Mouse (Mus musculus): ENCODE measurements around the gene Gtf2i.

DNA sequence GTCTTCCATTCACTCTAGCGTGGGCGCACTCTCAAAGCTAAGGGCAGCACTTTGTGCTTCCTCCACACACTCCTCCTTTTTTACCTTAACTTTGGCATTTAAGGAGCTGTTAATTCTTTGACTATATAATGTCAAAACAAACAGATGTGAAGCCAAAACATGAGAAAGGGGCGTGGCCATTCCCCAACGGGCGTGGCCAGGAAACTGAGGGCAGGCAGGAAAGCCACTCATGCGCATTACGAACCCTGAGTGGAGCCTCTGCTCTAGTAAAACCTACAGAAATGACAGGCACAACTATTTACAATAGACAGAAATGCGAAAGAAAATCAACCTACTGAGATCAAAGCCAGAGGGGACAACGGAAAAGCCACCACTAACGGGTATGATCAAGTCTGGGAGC lies 39.0 kb downstream of the Gtf2i start:
- no peak for TF ChIP-seq POLR2A (IDR thresholded peaks at IDR 0.05; ENCODE audit: borderline replicate concordance, extremely low read depth, insufficient read depth, insufficient read length, poor library complexity, severe bottlenecking)
- TF ChIP-seq CTCF (IDR thresholded peaks at IDR 0.05; ENCODE audit: borderline replicate concordance, extremely low read depth, insufficient read depth, insufficient read length): no peak

Data from brain, embryonic 14.5 days (tissue).